Mouse (Mus musculus) bone marrow, adult 2 months (tissue): ENCODE results near the gene Hist1h2bb. TPM values are rescaled to one million over a fixed set of nuclear protein-coding genes. Genes with fewer than 3 reads are reported as not detected.
A peak's percentile ranks its signal among the peaks of the same experiment; 100 is the strongest.
"Not testable (repeated sequence)": the region's sequence is repeated elsewhere in the genome, so short reads cannot be mapped to it uniquely, and the experiment has no call there.

Experiments used
- H3K27ac ChIP-seq: fragments of 200-500 bp; 2 replicates; pipeline ENCODE4 v1.5.1; 2012; ENCODE audit warnings: low read depth, mild to moderate bottlenecking, control low read depth, inconsistent platforms, low read length; ENCODE audit not compliant: control insufficient read depth, poor library complexity, insufficient read depth
- H3K4me1 ChIP-seq: fragments of 200-500 bp; 2 replicates; pipeline ENCODE4 v1.6.1; 2011; ENCODE audit warnings: low read length; ENCODE audit not compliant: control insufficient read depth, insufficient read depth
- H3K4me3 ChIP-seq: fragments of 200-500 bp; replicated peaks from 2 replicates; pipeline ENCODE3; 2011; ENCODE audit warnings: mild to moderate bottlenecking, low read depth, low read length, control low read depth; ENCODE audit not compliant: control insufficient read depth
- CTCF ChIP-seq: fragments of 200-500 bp; IDR thresholded peaks from 2 replicates; pipeline ENCODE4 v1.5.1; 2011; ENCODE audit warnings: low read length, control low read depth; ENCODE audit not compliant: control insufficient read depth, insufficient read depth
- POLR2A ChIP-seq: fragments of 200-500 bp; IDR thresholded peaks from 2 replicates; pipeline ENCODE4 v1.6.1; 2011; ENCODE audit warnings: low read depth, mild to moderate bottlenecking, control low read depth, low read length, borderline replicate concordance; ENCODE audit not compliant: control insufficient read depth
- WGBS: fragments of 180-500 bp; shearing (Covaris S2); methylation state at CpG from one replicate; pipeline ENCODE4 v1.1.7; 2018; 5-methylcytosine and 5-hydroxymethylcytosine counted together
- polyA plus RNA-seq: library from polyadenylated mRNA; stranded (reverse); fragments of >200 nt; gene quantifications from 2 replicates; pipeline ENCODE4 v1.2.4, GENCODE M21; 2011; ENCODE audit warnings: low replicate concordance; ENCODE audit not compliant: missing spikeins, insufficient read depth, insufficient read length

Hist1h2bb gene
- polyA plus RNA-seq, 1 experiment: 136 TPM

DNA sequence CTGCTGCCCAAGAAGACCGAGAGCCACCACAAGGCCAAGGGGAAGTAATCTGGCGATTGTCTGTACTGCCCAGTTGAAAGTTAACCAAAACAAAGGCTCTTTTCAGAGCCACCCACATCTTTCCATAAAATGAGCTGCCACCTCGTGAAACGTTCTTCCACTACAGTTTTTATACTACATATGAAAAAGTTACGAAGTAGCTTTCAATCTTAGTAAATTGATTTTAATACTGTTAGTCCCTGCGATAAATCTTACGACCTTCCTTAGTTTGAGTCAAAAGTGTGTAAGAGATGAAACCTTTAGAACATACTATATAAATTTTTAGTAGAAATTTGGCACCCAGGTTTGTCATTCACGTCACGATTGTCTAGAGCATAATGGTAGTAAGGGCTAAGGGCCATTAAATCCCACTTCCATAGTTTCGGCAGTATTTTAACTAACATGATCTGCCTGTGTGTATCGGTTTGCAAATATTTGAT lies 5.0 kb downstream of the Hist1h2bb start:
- Histone ChIP-seq H3K4me3 (peak overlapping the region; percentile 55), H3K4me1 (peaks cover 2% of the 10 kb centered on the region; the same call in 1 of the 2 replicates), H3K27ac (peak overlapping the region; percentile 94)
- 1% methylated on average over 11 of the region's 11 CpGs for WGBS
- no peak for TF ChIP-seq POLR2A
- TF ChIP-seq CTCF: no peak

- WGBS: under 1% methylated on average over 20 of the region's 47 CpGs
- not testable (repeated sequence) for H3K4me1 ChIP-seq
- Histone ChIP-seq H3K27ac (peak within 1 kb of the TSS; percentile 96), H3K4me3 (peak within 1 kb of the TSS; percentile 74)
- peak; percentile 80; the same call in 1 of the 2 replicates for TF ChIP-seq POLR2A
Observed at GRCm38 (mm10) chr13:23752067-23752741, 5.7 kb downstream of the Hist1h2bb start, which contains the start of gene Hist1h3b. TSS of gene Hist1h3b (plus strand) at chr13:23752267.

GRCm38 (mm10) chr13:23752742-23753172 lies 6.2 kb downstream of the Hist1h2bb start:
- peak overlapping the region; percentile 96 for H3K27ac ChIP-seq
- H3K4me3 ChIP-seq: peak overlapping the region; percentile 74
- TF ChIP-seq CTCF (no peak), POLR2A (no peak)
- H3K4me1 ChIP-seq: peaks cover 2% of the 10 kb centered on the region; the same call in 1 of the 2 replicates
- 9% methylated on average over 6 of the region's 6 CpGs for WGBS

- peaks cover 2% of the 10 kb centered on the region; the same call in 1 of the 2 replicates for H3K4me1 ChIP-seq
- H3K4me3 ChIP-seq: no peak overlapping the region
- WGBS: 59% methylated on average over 4 of the region's 4 CpGs
- TF ChIP-seq POLR2A (no peak), CTCF (no peak)
- no peak overlapping the region for H3K27ac ChIP-seq
Observed at GRCm38 (mm10) chr13:23753314-23754078, 7.0 kb downstream of the Hist1h2bb start.

DNA sequence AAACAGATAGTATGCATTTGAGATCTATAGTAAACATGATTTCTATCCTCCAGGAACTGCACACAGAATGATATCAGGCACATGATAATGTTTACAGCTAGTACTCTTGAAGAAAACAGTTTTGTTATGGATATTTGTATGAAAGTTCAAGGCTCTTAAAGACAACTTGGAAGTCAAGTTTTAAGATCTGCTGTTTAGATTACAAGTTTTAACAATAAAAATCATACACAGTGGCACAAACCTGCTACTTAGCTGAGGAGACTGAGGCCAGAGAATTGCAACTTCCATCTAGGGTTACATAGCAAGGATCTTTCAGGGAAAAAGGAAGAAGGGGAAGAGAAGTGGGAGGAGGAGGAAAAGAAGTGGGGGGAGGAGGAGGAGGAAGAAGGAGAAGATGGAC lies 8.5 kb downstream of the Hist1h2bb start:
- Histone ChIP-seq H3K4me1 (peaks cover 2% of the 10 kb centered on the region; the same call in 1 of the 2 replicates), H3K27ac (no peak overlapping the region), H3K4me3 (no peak overlapping the region)
- TF ChIP-seq POLR2A (no peak), CTCF (no peak)

DNA sequence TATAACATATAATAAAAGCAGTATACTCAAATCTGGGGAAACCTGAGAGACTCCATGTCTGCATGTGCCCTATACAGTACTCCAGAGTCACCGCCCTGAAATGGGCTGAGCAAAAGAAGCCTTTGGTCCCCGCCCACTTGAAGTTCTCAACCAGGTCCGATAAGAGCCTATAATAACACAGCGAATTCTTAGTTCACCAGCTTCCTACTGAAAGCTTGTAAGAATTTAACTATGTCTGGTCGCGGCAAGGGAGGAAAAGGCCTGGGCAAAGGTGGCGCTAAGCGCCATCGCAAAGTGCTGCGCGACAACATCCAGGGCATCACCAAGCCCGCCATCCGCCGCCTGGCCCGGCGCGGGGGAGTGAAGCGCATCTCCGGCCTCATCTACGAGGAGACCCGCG lies 10.3 kb downstream of the Hist1h2bb start, which contains the start of gene Hist1h4b:
Hist1h4b (plus strand) TSS at position 224 of the 400 bp plus-strand sequence.
- H3K4me1 ChIP-seq: peaks cover 2% of the 10 kb centered on the region; the same call in 1 of the 2 replicates
- 0% methylated on average over 22 of the region's 22 CpGs for WGBS
- TF ChIP-seq POLR2A: peak; percentile 99
- no peak for TF ChIP-seq CTCF
- peak within 1 kb of the TSS; percentile 49 for H3K4me3 ChIP-seq
- peak within 1 kb of the TSS; percentile 98 for H3K27ac ChIP-seq

GRCm38 (mm10) chr13:23757211-23757773 lies 10.8 kb downstream of the Hist1h2bb start:
- peak overlapping the region; percentile 49 for H3K4me3 ChIP-seq
- H3K4me1 ChIP-seq: peaks cover 2% of the 10 kb centered on the region; the same call in 1 of the 2 replicates
- peak overlapping the region; percentile 98 for H3K27ac ChIP-seq
- under 1% methylated on average over 19 of the region's 23 CpGs for WGBS
- TF ChIP-seq CTCF (no peak), POLR2A (peak; percentile 94; the same call in 1 of the 2 replicates)

DNA sequence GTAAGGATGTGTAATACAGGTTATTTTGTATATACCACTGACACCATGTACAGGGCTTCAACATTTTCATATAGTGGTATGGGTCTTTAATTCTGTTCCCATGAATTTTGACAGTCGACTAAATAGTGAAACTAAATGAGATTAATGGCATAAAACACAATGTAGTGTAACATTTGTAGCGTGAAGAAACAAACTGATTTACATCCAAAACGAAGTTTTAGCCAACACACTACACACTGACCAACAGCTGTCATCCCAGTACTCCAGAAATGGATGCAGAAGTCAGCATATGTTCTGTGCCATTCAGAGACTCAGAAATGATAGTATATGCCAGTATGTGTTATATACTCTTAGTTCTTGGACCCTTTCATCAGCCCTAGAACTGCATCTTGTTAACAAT lies 11.4 kb downstream of the Hist1h2bb start:
- H3K27ac ChIP-seq: no peak overlapping the region
- peaks cover 2% of the 10 kb centered on the region; the same call in 1 of the 2 replicates for H3K4me1 ChIP-seq
- TF ChIP-seq POLR2A (no peak), CTCF (no peak)
- no peak overlapping the region for H3K4me3 ChIP-seq
- 40% methylated on average over 3 of the region's 3 CpGs for WGBS

GRCm38 (mm10) chr13:23759251-23759771 lies 12.8 kb downstream of the Hist1h2bb start:
- H3K4me3 ChIP-seq: no peak overlapping the region
- WGBS: 90% methylated on average over 3 of the region's 3 CpGs
- no peak overlapping the region for H3K27ac ChIP-seq
- peaks cover 2% of the 10 kb centered on the region; the same call in 1 of the 2 replicates for H3K4me1 ChIP-seq
- TF ChIP-seq CTCF: no peak
- TF ChIP-seq POLR2A: no peak
